Mouse (Mus musculus) small intestine, adult 2 months (tissue): Measurements from ENCODE around the gene Asphd1. TPM values are rescaled to one million over a fixed set of nuclear protein-coding genes. Genes with fewer than 3 reads are reported as not detected.

ENCODE experiments used
- H3K27ac ChIP-seq: fragments of 200-500 bp; 2 replicates; pipeline ENCODE4 v1.5.1; 2012; ENCODE audit warnings: low read depth, low read length, control low read depth, inconsistent platforms; ENCODE audit not compliant: insufficient read depth
- H3K27me3 ChIP-seq: fragments of 200-500 bp; 2 replicates; pipeline ENCODE4 v1.6.1; 2012; ENCODE audit warnings: mild to moderate bottlenecking, moderate library complexity, low read length, inconsistent platforms; ENCODE audit not compliant: control insufficient read depth, insufficient read depth
- H3K36me3 ChIP-seq: fragments of 200-500 bp; 2 replicates; pipeline ENCODE4 v1.6.1; 2012; ENCODE audit warnings: mild to moderate bottlenecking, low read length, control low read depth, inconsistent platforms; ENCODE audit not compliant: control insufficient read depth, insufficient read depth
- H3K4me1 ChIP-seq: fragments of 200-500 bp; 2 replicates; pipeline ENCODE4 v1.6.1; 2012; ENCODE audit warnings: low read length, inconsistent platforms, mixed read lengths; ENCODE audit not compliant: control insufficient read depth, insufficient read depth, insufficient read length
- H3K4me3 ChIP-seq: fragments of 200-500 bp; 2 replicates; pipeline ENCODE4 v1.5.1; 2012; ENCODE audit warnings: low read depth, mild to moderate bottlenecking, control low read depth, inconsistent platforms, low read length, moderate library complexity
- CTCF ChIP-seq: fragments of 200-500 bp; IDR thresholded peaks from 2 replicates; pipeline ENCODE4 v1.5.1; 2012; ENCODE audit warnings: low read depth, mild to moderate bottlenecking, control low read depth, inconsistent platforms, low read length, moderate library complexity, mixed read lengths; ENCODE audit not compliant: insufficient replicate concordance, insufficient read length; ENCODE audit errors: extremely low read depth
- POLR2A ChIP-seq: fragments of 200-500 bp; IDR thresholded peaks from 2 replicates; pipeline ENCODE4 v1.6.1; 2012; ENCODE audit warnings: low read depth, mild to moderate bottlenecking, control low read depth, inconsistent platforms, low read length, moderate library complexity
- WGBS: fragments of 180-500 bp; shearing (Covaris S2); methylation state at CpG from one replicate; pipeline ENCODE4 v1.1.7; 2018; 5-methylcytosine and 5-hydroxymethylcytosine counted together
- polyA plus RNA-seq: library from polyadenylated mRNA; depleted of rRNA; stranded (reverse); fragments of >200 nt; gene quantifications from 2 replicates; pipeline ENCODE4 v1.2.3, GENCODE M21; 2012

Gene Asphd1
- polyA plus RNA-seq, 1 experiment = 0.19 TPM

- Histone ChIP-seq H3K4me3 (no peak overlapping the region), H3K36me3 (peaks cover 18% of the 10 kb centered on the region), H3K4me1 (peaks cover 3% of the 10 kb centered on the region; the same call in 1 of the 2 replicates), H3K27me3 (no peaks in the 10 kb centered on the region), H3K27ac (no peak overlapping the region)
- no peak for TF ChIP-seq CTCF
- TF ChIP-seq POLR2A = no peak
- WGBS = 87% methylated on average over 2 of the region's 2 CpGs
Observed at GRCm38 (mm10) chr7:126932652-126933051, 16.7 kb downstream of the Asphd1 start.

GRCm38 (mm10) chr7:126929046-126929445, 20.3 kb downstream of the Asphd1 start:
- no peak overlapping the region for H3K27ac ChIP-seq

GRCm38 (mm10) chr7:126928384-126929037, 20.9 kb downstream of the Asphd1 start, which contains the start of gene Kctd13:
Gene Kctd13 (plus strand): TSS chr7:126928879.
- WGBS = 2% methylated on average over 56 of the region's 56 CpGs
- no peaks in the 10 kb centered on the region for H3K27me3 ChIP-seq
- H3K36me3 ChIP-seq = peaks cover 12% of the 10 kb centered on the region
- peaks cover 3% of the 10 kb centered on the region; the same call in 1 of the 2 replicates for H3K4me1 ChIP-seq
- H3K27ac ChIP-seq = peak within 1 kb of the TSS; percentile 48
- peak within 1 kb of the TSS; percentile 83 for H3K4me3 ChIP-seq
- TF ChIP-seq POLR2A = peak; percentile 42
- no peak for TF ChIP-seq CTCF

More at GRCm38 (mm10) chr7:126929046-126929445, 20.3 kb downstream of the Asphd1 start:
- Histone ChIP-seq H3K4me3 (peak overlapping the region; percentile 83), H3K36me3 (peaks cover 12% of the 10 kb centered on the region), H3K27me3 (no peaks in the 10 kb centered on the region), H3K4me1 (peaks cover 3% of the 10 kb centered on the region; the same call in 1 of the 2 replicates)
- no peak for TF ChIP-seq CTCF
- no peak for TF ChIP-seq POLR2A
- under 1% methylated on average over 27 of the region's 27 CpGs for WGBS

GRCm38 (mm10) chr7:126926299-126926698, 23.1 kb downstream of the Asphd1 start:
- H3K27me3 ChIP-seq = no peaks in the 10 kb centered on the region
- H3K27ac ChIP-seq = no peak overlapping the region
- no peak overlapping the region for H3K4me3 ChIP-seq
- H3K36me3 ChIP-seq = peaks cover 7% of the 10 kb centered on the region
- TF ChIP-seq POLR2A (no peak), CTCF (no peak)
- peaks cover 13% of the 10 kb centered on the region; the same call in 1 of the 2 replicates for H3K4me1 ChIP-seq
- WGBS = 41% methylated on average over 3 of the region's 3 CpGs

GRCm38 (mm10) chr7:126923999-126924398, 25.4 kb downstream of the Asphd1 start:
- TF ChIP-seq CTCF = no peak
- TF ChIP-seq POLR2A = no peak
- 81% methylated on average over 5 of the region's 5 CpGs for WGBS
- H3K4me3 ChIP-seq = no peak overlapping the region
- no peaks in the 10 kb centered on the region for H3K36me3 ChIP-seq
- no peaks in the 10 kb centered on the region for H3K27me3 ChIP-seq
- H3K4me1 ChIP-seq = peaks cover 12% of the 10 kb centered on the region; the same call in 1 of the 2 replicates
- no peak overlapping the region for H3K27ac ChIP-seq

- no peaks in the 10 kb centered on the region for H3K27me3 ChIP-seq
- peaks cover 12% of the 10 kb centered on the region; the same call in 1 of the 2 replicates for H3K4me1 ChIP-seq
- H3K36me3 ChIP-seq = no peaks in the 10 kb centered on the region
- H3K27ac ChIP-seq = peak within 1 kb of the TSS; percentile 68
- 15% methylated on average over 5 of the region's 5 CpGs for WGBS
- no peak for TF ChIP-seq POLR2A
- no peak for TF ChIP-seq CTCF
- H3K4me3 ChIP-seq = peak within 1 kb of the TSS; percentile 40
Observed at GRCm38 (mm10) chr7:126922624-126923060, 26.7 kb downstream of the Asphd1 start, which contains the start of gene Tmem219. Gene Tmem219 (minus strand): TSS chr7:126922917.

- Histone ChIP-seq H3K4me1 (peaks cover 12% of the 10 kb centered on the region; the same call in 1 of the 2 replicates), H3K27ac (peak overlapping the region; percentile 68), H3K36me3 (no peaks in the 10 kb centered on the region), H3K4me3 (no peak overlapping the region), H3K27me3 (no peaks in the 10 kb centered on the region)
- WGBS = 29% methylated on average over 2 of the region's 2 CpGs
- no peak for TF ChIP-seq CTCF
- TF ChIP-seq POLR2A = no peak
Observed at GRCm38 (mm10) chr7:126921563-126921962, 27.8 kb downstream of the Asphd1 start.
